Comparison of ENCODE assay signal across 10 mouse cellular contexts in genomic region chr6:48579215-48579648, GRCm38 (mm10). TPM values are rescaled to one million over a fixed set of nuclear protein-coding genes. Genes with fewer than 3 reads are reported as not detected.
DNase-seq lines count a peak whose midpoint lies in the region; ATAC-seq and TF ChIP-seq lines count a peak whose summit lies in the region.
"Had no signal": no experiment of that assay in that cellular context is flagged by ENCODE, and none has a peak within 500 bp of the region (broad histone marks: within the 10 kb centered on the region; RNA-seq: fewer than 3 reads in every experiment).

No protein-coding gene starts in this region.

- H3K27me3 ChIP-seq in liver, embryonic 15.5 days = no peaks in the 10 kb centered on the region
- no peaks in the 10 kb centered on the region for H3K27me3 ChIP-seq in liver, embryonic 11.5 days (replicated peaks; ENCODE audit: control insufficient read depth, insufficient read depth, low read length)
- H3K27me3 ChIP-seq in heart, postnatal 0 days (ENCODE audit: control insufficient read depth, insufficient read depth, low read length) = no peaks in the 10 kb centered on the region
- no peaks in the 10 kb centered on the region for H3K27me3 ChIP-seq in small intestine, adult 2 months (ENCODE audit: control insufficient read depth, insufficient read depth, low read length)
- H3K27me3 ChIP-seq: forebrain, embryonic 12.5 days; midbrain, embryonic 13.5 days had no signal

- no peak for TF ChIP-seq CTCF in bone marrow macrophage, adult 2 months (IDR thresholded peaks at IDR 0.05; ENCODE audit: low read depth, low read length)
- TF ChIP-seq CTCF in heart, postnatal 0 days (IDR thresholded peaks at IDR 0.05; ENCODE audit: low read depth) = no peak
- TF ChIP-seq CTCF in small intestine, adult 2 months (IDR thresholded peaks at IDR 0.05; ENCODE audit: extremely low read depth, insufficient read length, insufficient replicate concordance, low read depth, low read length) = no peak

- no peak for DNase-seq in liver, embryonic 11.5 days (ENCODE audit: low spot score)
- DNase-seq in heart, postnatal 0 days (ENCODE audit: low spot score) = peak; percentile 52
- DNase-seq in layer of hippocampus, adult 9-10 months (ENCODE audit: low spot score) = no peak
- DNase-seq in cerebellum, adult 8-10 months = no peak
- DNase-seq: kidney, postnatal 4 days had no signal

- no peak for TF ChIP-seq POLR2A in bone marrow macrophage, adult 2 months (IDR thresholded peaks at IDR 0.05; ENCODE audit: borderline replicate concordance, low read depth, low read length)
- TF ChIP-seq POLR2A in small intestine, adult 2 months (IDR thresholded peaks at IDR 0.05; ENCODE audit: low read depth, low read length) = no peak

- no peak overlapping the region for H3K9ac ChIP-seq in liver, embryonic 15.5 days
- H3K9ac ChIP-seq in liver, embryonic 11.5 days (ENCODE audit: low read depth, low read length) = no peak overlapping the region
- no peak overlapping the region; the same call in 1 of the 2 replicates for H3K9ac ChIP-seq in heart, postnatal 0 days (replicated peaks; ENCODE audit: low read depth, low read length)
- H3K9ac ChIP-seq: forebrain, embryonic 12.5 days; midbrain, embryonic 13.5 days had no signal

- 0 out of 2 replicates have a peak overlapping the region, but pooled peaks have one; percentile 3 for H3K4me2 ChIP-seq in liver, embryonic 15.5 days
- no peak overlapping the region for H3K4me2 ChIP-seq in liver, embryonic 11.5 days
- H3K4me2 ChIP-seq in heart, postnatal 0 days (ENCODE audit: low read depth, low read length) = peak overlapping the region; percentile 44
- H3K4me2 ChIP-seq: forebrain, embryonic 12.5 days; midbrain, embryonic 13.5 days had no signal

- no peak overlapping the region for H3K27ac ChIP-seq in liver, embryonic 15.5 days (replicated peaks)
- no peak overlapping the region for H3K27ac ChIP-seq in liver, embryonic 11.5 days (ENCODE audit: low read depth, low read length)
- H3K27ac ChIP-seq in bone marrow macrophage, adult 2 months (ENCODE audit: insufficient read depth, low read depth, low read length) = peak overlapping the region; percentile 94
- H3K27ac ChIP-seq in heart, postnatal 0 days (ENCODE audit: low read depth) = peak overlapping the region; percentile 79
- peak overlapping the region; percentile 85 for H3K27ac ChIP-seq in small intestine, adult 2 months (ENCODE audit: insufficient read depth, low read depth, low read length)
- H3K27ac ChIP-seq: forebrain, embryonic 12.5 days; midbrain, embryonic 13.5 days had no signal

- no peaks in the 10 kb centered on the region for H3K36me3 ChIP-seq in liver, embryonic 15.5 days (replicated peaks)
- no peaks in the 10 kb centered on the region for H3K36me3 ChIP-seq in liver, embryonic 11.5 days (ENCODE audit: control insufficient read depth, insufficient read depth, low read length)
- no peaks in the 10 kb centered on the region for H3K36me3 ChIP-seq in heart, postnatal 0 days (replicated peaks; ENCODE audit: control insufficient read depth, insufficient read depth, low read length)
- no peaks in the 10 kb centered on the region for H3K36me3 ChIP-seq in small intestine, adult 2 months (ENCODE audit: control insufficient read depth, insufficient read depth, low read length)
- H3K36me3 ChIP-seq: forebrain, embryonic 12.5 days; midbrain, embryonic 13.5 days had no signal

- H3K4me3 ChIP-seq in liver, embryonic 15.5 days (replicated peaks) = no peak overlapping the region
- no peak overlapping the region for H3K4me3 ChIP-seq in liver, embryonic 11.5 days (ENCODE audit: low read depth, low read length)
- peak overlapping the region; percentile 54 for H3K4me3 ChIP-seq in bone marrow macrophage, adult 2 months (ENCODE audit: insufficient read depth, low read length)
- no peak overlapping the region for H3K4me3 ChIP-seq in heart, postnatal 0 days (ENCODE audit: low read depth, low read length)
- H3K4me3 ChIP-seq in small intestine, adult 2 months (ENCODE audit: low read depth, low read length) = no peak overlapping the region
- H3K4me3 ChIP-seq: forebrain, embryonic 12.5 days; midbrain, embryonic 13.5 days had no signal

- no peak for ATAC-seq in liver, embryonic 15.5 days (ENCODE audit: insufficient read depth)
- no peak for ATAC-seq in liver, embryonic 11.5 days (replicated peaks; ENCODE audit: low FRiP score)
- peak; percentile 64; the same call in 1 of the 2 replicates for ATAC-seq in heart, postnatal 0 days (ENCODE audit: insufficient read depth, low read depth)
- ATAC-seq: midbrain, embryonic 13.5 days had no signal

- no peak for TF ChIP-seq EP300 in heart, postnatal 0 days (IDR thresholded peaks at IDR 0.05; ENCODE audit: low read depth)

- H3K9me3 ChIP-seq in liver, embryonic 15.5 days (replicated peaks) = no peaks in the 10 kb centered on the region
- H3K9me3 ChIP-seq in liver, embryonic 11.5 days (ENCODE audit: control insufficient read depth, low read length) = no peaks in the 10 kb centered on the region
- no peaks in the 10 kb centered on the region for H3K9me3 ChIP-seq in heart, postnatal 0 days (replicated peaks; ENCODE audit: control insufficient read depth, low read length)
- H3K9me3 ChIP-seq: forebrain, embryonic 12.5 days; midbrain, embryonic 13.5 days had no signal

- H3K4me1 ChIP-seq in liver, embryonic 15.5 days (replicated peaks) = no peaks in the 10 kb centered on the region
- H3K4me1 ChIP-seq in liver, embryonic 11.5 days (replicated peaks; ENCODE audit: control insufficient read depth, insufficient read depth, low read length) = no peaks in the 10 kb centered on the region
- H3K4me1 ChIP-seq in bone marrow macrophage, adult 2 months (ENCODE audit: control insufficient read depth, insufficient read depth, low read length) = peaks cover 20% of the 10 kb centered on the region
- peaks cover 26% of the 10 kb centered on the region for H3K4me1 ChIP-seq in heart, postnatal 0 days (ENCODE audit: control insufficient read depth, insufficient read depth)
- no peaks in the 10 kb centered on the region for H3K4me1 ChIP-seq in small intestine, adult 2 months (ENCODE audit: control insufficient read depth, insufficient read depth, insufficient read length, low read length)
- H3K4me1 ChIP-seq: forebrain, embryonic 12.5 days; midbrain, embryonic 13.5 days had no signal

- 7% methylated on average over 5 of the region's 5 CpGs for WGBS in liver, embryonic 15.5 days (ENCODE audit: insufficient replicate concordance)
- 14% methylated on average over 5 of the region's 5 CpGs for WGBS in liver, embryonic 11.5 days
- WGBS in heart, postnatal 0 days = 7% methylated on average over 5 of the region's 5 CpGs
- WGBS in small intestine, adult 2 months = 17% methylated on average over 5 of the region's 5 CpGs

RNA-seq across cellular contexts. Expression of gene Rarres2, which starts 6.6 kb away (rescaled TPM):
- 34.4 and 43.9 TPM in 2 replicates for polyA plus RNA-seq in liver, embryonic 15.5 days (2015; fragmentation: Nextera tagmentation; extraction: Ambion mirVana)
- polyA plus RNA-seq in liver, embryonic 11.5 days (2014; fragmentation: Nextera tagmentation; extraction: Ambion mirVana) = 9.0 and 9.7 TPM in 2 replicates
- not detected in 2 replicates for polyA plus RNA-seq in bone marrow macrophage, adult 2 months (2012; ENCODE audit: insufficient read depth, insufficient read length, missing spikeins)
- 56.8 and 72.8 TPM in 2 replicates for total RNA-seq in heart, postnatal 0 days (2014; rRNA removed; ENCODE audit: low replicate concordance)
- polyA plus RNA-seq in heart, postnatal 0 days (2015; fragmentation: Nextera tagmentation; extraction: Ambion mirVana) = 65.7 and 71.8 TPM in 2 replicates
- 28.4 and 39.8 TPM in 2 replicates for polyA plus RNA-seq in small intestine, adult 2 months (2012; rRNA removed)

RNA-seq across cellular contexts. Expression of gene Gm45021, which starts 10.2 kb away (rescaled TPM):
- not detected in 2 replicates for polyA plus RNA-seq in liver, embryonic 15.5 days (2015; fragmentation: Nextera tagmentation; extraction: Ambion mirVana)
- polyA plus RNA-seq in liver, embryonic 11.5 days (2014; fragmentation: Nextera tagmentation; extraction: Ambion mirVana) = not detected in 2 replicates
- not detected in 2 replicates for polyA plus RNA-seq in bone marrow macrophage, adult 2 months (2012; ENCODE audit: insufficient read depth, insufficient read length, missing spikeins)
- total RNA-seq in heart, postnatal 0 days (2014; rRNA removed; ENCODE audit: low replicate concordance) = not detected in 2 replicates
- not detected in 2 replicates for polyA plus RNA-seq in heart, postnatal 0 days (2015; fragmentation: Nextera tagmentation; extraction: Ambion mirVana)
- not detected in 2 replicates for polyA plus RNA-seq in small intestine, adult 2 months (2012; rRNA removed)
- polyA plus RNA-seq: forebrain, embryonic 12.5 days; midbrain, embryonic 13.5 days had no signal

RNA-seq across cellular contexts. Expression of gene Repin1, which starts 14.5 kb away (rescaled TPM):
- polyA plus RNA-seq in liver, embryonic 15.5 days (2015; fragmentation: Nextera tagmentation; extraction: Ambion mirVana) = 9.9 and 12.4 TPM in 2 replicates
- 20.0 and 20.1 TPM in 2 replicates for polyA plus RNA-seq in liver, embryonic 11.5 days (2014; fragmentation: Nextera tagmentation; extraction: Ambion mirVana)
- 10.7 and 13.3 TPM in 2 replicates for polyA plus RNA-seq in bone marrow macrophage, adult 2 months (2012; ENCODE audit: insufficient read depth, insufficient read length, missing spikeins)
- 49.7 and 50.3 TPM in 2 replicates for total RNA-seq in heart, postnatal 0 days (2014; rRNA removed; ENCODE audit: low replicate concordance)
- 16.6 and 17.5 TPM in 2 replicates for polyA plus RNA-seq in heart, postnatal 0 days (2015; fragmentation: Nextera tagmentation; extraction: Ambion mirVana)
- polyA plus RNA-seq in small intestine, adult 2 months (2012; rRNA removed) = 8.1 and 10.2 TPM in 2 replicates

RNA-seq across cellular contexts. Expression of gene Gm44965, which starts 14.5 kb away (rescaled TPM):
- not detected in 2 replicates for polyA plus RNA-seq in liver, embryonic 15.5 days (2015; fragmentation: Nextera tagmentation; extraction: Ambion mirVana)
- polyA plus RNA-seq in liver, embryonic 11.5 days (2014; fragmentation: Nextera tagmentation; extraction: Ambion mirVana) = not detected in 2 replicates
- not detected in 2 replicates for polyA plus RNA-seq in bone marrow macrophage, adult 2 months (2012; ENCODE audit: insufficient read depth, insufficient read length, missing spikeins)
- not detected in 2 replicates for total RNA-seq in heart, postnatal 0 days (2014; rRNA removed; ENCODE audit: low replicate concordance)
- not detected in 2 replicates for polyA plus RNA-seq in heart, postnatal 0 days (2015; fragmentation: Nextera tagmentation; extraction: Ambion mirVana)
- not detected in 2 replicates for polyA plus RNA-seq in small intestine, adult 2 months (2012; rRNA removed)
- polyA plus RNA-seq: forebrain, embryonic 12.5 days had no signal

RNA-seq across cellular contexts. Expression of gene Zfp775, which starts 22.6 kb away (rescaled TPM):
- polyA plus RNA-seq in liver, embryonic 15.5 days (2015; fragmentation: Nextera tagmentation; extraction: Ambion mirVana) = 1.7 and 1.9 TPM in 2 replicates
- polyA plus RNA-seq in liver, embryonic 11.5 days (2014; fragmentation: Nextera tagmentation; extraction: Ambion mirVana) = 2.7 and 3.3 TPM in 2 replicates
- 2.9 TPM in 2 replicates for polyA plus RNA-seq in bone marrow macrophage, adult 2 months (2012; ENCODE audit: insufficient read depth, insufficient read length, missing spikeins)
- 4.0 and 5.1 TPM in 2 replicates for total RNA-seq in heart, postnatal 0 days (2014; rRNA removed; ENCODE audit: low replicate concordance)
- polyA plus RNA-seq in heart, postnatal 0 days (2015; fragmentation: Nextera tagmentation; extraction: Ambion mirVana) = 5.7 and 7.6 TPM in 2 replicates
- 1.9 and 3.1 TPM in 2 replicates for polyA plus RNA-seq in small intestine, adult 2 months (2012; rRNA removed)

Comparison
In these comparisons a context has a peak if more than half of its experiments do, and no peak if none do; other contexts are left out.
1. H3K27ac ChIP-seq: peak in bone marrow macrophage, adult 2 months (single experiment), heart, postnatal 0 days (single experiment) and small intestine, adult 2 months (single experiment); none in liver, embryonic 15.5 days (single experiment) and liver, embryonic 11.5 days (single experiment).